Mouse (Mus musculus) erythroblast, embryonic 14.5 days (primary cell): ENCODE results near the gene Foxo3.

Experiments used
- GATA1 ChIP-seq: IDR thresholded peaks from 2 replicates; pipeline ENCODE4 v1.6.1; 2012; ENCODE audit warnings: low read length, inconsistent platforms, mixed read lengths
- TAL1 ChIP-seq: IDR thresholded peaks from 3 replicates; pipeline ENCODE4 v1.6.1; 2012; ENCODE audit warnings: low read length, inconsistent platforms, mixed read lengths

- TF ChIP-seq TAL1 = no peak
- no peak for TF ChIP-seq GATA1
These were observed 31.3 kb downstream of the Foxo3 start for GRCm38 (mm10) chr10:42245256-42245601.
